Comparison of ENCODE assay signal across 8 mouse cellular contexts in genomic region chr9:65829410-65829809, GRCm38 (mm10). TPM values are rescaled to one million over a fixed set of nuclear protein-coding genes. Genes with fewer than 3 reads are reported as not detected.
A peak's percentile ranks its signal among the peaks of the same experiment; 100 is the strongest.
DNase-seq lines count a peak whose midpoint lies in the region; ATAC-seq lines count a peak whose summit lies in the region.

No protein-coding gene starts in this region.

- intact Hi-C loops in left cerebral cortex, postnatal 14 days (cut with DNase I) = loop anchor here (5.0 kb wide), 1 partner anchor 57 kb away; no protein-coding TSS in a partner anchor

- peak; percentile 64 for DNase-seq in gastrocnemius, adult 18-20 months (ENCODE audit: low spot score)
- DNase-seq in gastrocnemius, postnatal 25 days = no peak
- peak; percentile 88 for DNase-seq in 3T3-L1 (ENCODE audit: low read depth, low spot score)
- peak; percentile 61 to 75 for DNase-seq in adrenal gland, postnatal 36 days
- DNase-seq in heart, postnatal 4 days = peak; percentile 75
- DNase-seq in left cerebral cortex, postnatal 14 days (ENCODE audit: low spot score in 2 of 2) = no peak
- no peak for DNase-seq in urinary bladder, postnatal 25 days (ENCODE audit: low spot score)

- peak; percentile 47 for ATAC-seq in megakaryocyte progenitor cell, adult 5-6 weeks (replicated peaks; ENCODE audit: poor library complexity)

RNA-seq across cellular contexts. Expression of gene Zfp609, which starts 2.0 kb away (rescaled TPM):
- 10 to 100 TPM; 15.7 to 16.2 TPM for total RNA-seq in gastrocnemius, adult 18-20 months (2021)
- 10 to 100 TPM; 15.1 to 20.6 TPM for total RNA-seq in gastrocnemius, postnatal 25 days (2021)
- total RNA-seq in adrenal gland, postnatal 36 days (2021) = 10 to 100 TPM; 25.1 to 31.1 TPM
- 10 to 100 TPM; 45.1 to 46.2 TPM for total RNA-seq in heart, postnatal 4 days (2021)
- total RNA-seq in megakaryocyte progenitor cell, adult 5-6 weeks (2015) = 22.6 and 23.3 TPM in 2 replicates
- total RNA-seq in megakaryocyte progenitor cell, adult 5-6 weeks (2017) = 5.5 and 6.8 TPM in 2 replicates
- 10 to 100 TPM; 38.1 to 38.4 TPM for total RNA-seq in left cerebral cortex, postnatal 14 days (2021)

Comparison
In these comparisons a context has a peak if more than half of its experiments do, and no peak if none do; other contexts are left out.
1. DNase-seq: peak in gastrocnemius, adult 18-20 months (single experiment), 3T3-L1 (single experiment), adrenal gland, postnatal 36 days (2 of 2) and heart, postnatal 4 days (single experiment); none in gastrocnemius, postnatal 25 days (single experiment), left cerebral cortex, postnatal 14 days (0 of 2) and urinary bladder, postnatal 25 days (single experiment).